Mouse (Mus musculus): ENCODE measurements around the gene Prl2c2.
"Not testable (repeated sequence)": the region's sequence is repeated elsewhere in the genome, so short reads cannot be mapped to it uniquely, and the experiment has no call there.

Prl2c2 gene

GRCm38 (mm10) chr13:13005283-13005682 lies at the start of gene Prl2c2:
TSS of gene Prl2c2 (minus strand) at chr13:13005383.
- DNase-seq (ENCODE audit: extremely low spot score, low spot score), result not testable (repeated sequence)

DNA sequence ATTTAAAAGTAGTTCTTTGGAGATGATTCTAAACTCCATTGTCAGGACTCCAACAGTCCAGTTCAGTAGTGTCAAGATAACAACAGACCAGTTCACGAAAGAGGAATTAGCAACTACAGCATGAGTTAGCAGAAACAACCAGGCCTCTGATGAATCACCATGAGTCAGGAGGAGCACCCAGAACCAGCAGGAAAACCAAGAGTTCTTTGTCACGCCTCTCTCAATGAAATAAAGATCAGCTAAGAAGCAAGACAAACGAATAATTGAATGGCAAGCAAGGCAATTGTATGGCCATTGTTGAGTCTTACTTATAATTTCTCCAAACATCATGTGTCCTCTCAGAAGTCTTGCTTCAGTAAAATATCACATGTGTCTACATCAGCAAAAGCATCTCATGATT lies 20.7 kb upstream of the Prl2c2 start:
- not testable (repeated sequence) for DNase-seq (ENCODE audit: extremely low spot score, low spot score)

GRCm38 (mm10) chr13:13013993-13014549 lies 8.9 kb upstream of the Prl2c2 start:
- not testable (repeated sequence) for DNase-seq (ENCODE audit: extremely low spot score, low spot score)

All from neural tube, embryonic 10.5 days (tissue).